Mouse (Mus musculus): ENCODE measurements around the gene Epyc.
"Not testable (repeated sequence)": the region's sequence is repeated elsewhere in the genome, so short reads cannot be mapped to it uniquely, and the experiment has no call there.

The Epyc gene

GRCm38 (mm10) chr10:97714584-97714983 lies 70.7 kb downstream of the Epyc start:
- no peak for DNase-seq (ENCODE audit: low spot score in 2 of 2)

GRCm38 (mm10) chr10:97715289-97715906 lies 71.5 kb downstream of the Epyc start:
- DNase-seq (ENCODE audit: low spot score in 2 of 2), result no peak

DNA sequence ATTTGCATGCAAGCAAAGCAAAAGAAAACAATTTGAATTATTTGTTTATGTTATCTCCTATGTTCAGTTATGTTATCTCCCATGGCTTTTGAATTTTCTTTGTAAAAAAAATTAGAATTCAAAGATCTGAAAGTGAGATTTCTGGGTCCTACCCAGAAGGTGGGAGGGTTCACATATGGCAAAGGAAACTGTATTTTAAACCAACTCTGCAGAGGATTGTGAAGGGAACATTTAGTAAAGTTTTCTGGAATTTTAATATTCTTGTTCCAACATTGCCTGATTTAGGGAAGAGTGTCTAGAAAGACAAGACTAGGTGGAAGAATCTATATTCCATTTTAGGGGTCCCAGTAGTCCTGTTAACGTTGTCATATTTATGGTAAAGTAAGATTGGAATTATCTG lies 73.4 kb downstream of the Epyc start:
- DNase-seq (ENCODE audit: low spot score in 2 of 2), result no peak

DNA sequence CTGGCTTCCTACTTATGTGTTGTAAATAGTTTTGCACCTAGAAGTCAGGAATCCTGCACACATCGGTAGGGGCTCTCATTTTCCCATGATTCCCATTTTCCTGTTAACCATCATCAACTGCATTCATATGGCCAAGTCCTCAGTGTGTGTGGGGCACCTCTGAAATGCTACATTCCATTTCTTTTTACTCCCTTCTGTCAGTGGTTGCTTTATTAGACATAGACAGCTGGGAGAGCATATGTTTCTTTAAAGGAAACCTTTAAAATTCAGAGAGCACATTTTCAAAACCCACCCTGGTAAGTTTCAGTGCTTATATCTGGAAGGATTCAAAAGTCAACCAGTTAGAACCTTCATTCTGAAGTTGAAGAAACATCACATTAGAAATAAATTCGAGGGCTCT lies 74.2 kb downstream of the Epyc start:
- DNase-seq (ENCODE audit: low spot score in 2 of 2), result no peak

GRCm38 (mm10) chr10:97720625-97721024 lies 76.8 kb downstream of the Epyc start:
- no peak for DNase-seq (ENCODE audit: low spot score in 2 of 2)

- DNase-seq (ENCODE audit: low spot score in 2 of 2), result no peak
These were observed 78.8 kb downstream of the Epyc start for GRCm38 (mm10) chr10:97722709-97723108.

- no peak for DNase-seq (ENCODE audit: low spot score in 2 of 2)
These were observed 82.1 kb downstream of the Epyc start for GRCm38 (mm10) chr10:97725929-97726328.

DNA sequence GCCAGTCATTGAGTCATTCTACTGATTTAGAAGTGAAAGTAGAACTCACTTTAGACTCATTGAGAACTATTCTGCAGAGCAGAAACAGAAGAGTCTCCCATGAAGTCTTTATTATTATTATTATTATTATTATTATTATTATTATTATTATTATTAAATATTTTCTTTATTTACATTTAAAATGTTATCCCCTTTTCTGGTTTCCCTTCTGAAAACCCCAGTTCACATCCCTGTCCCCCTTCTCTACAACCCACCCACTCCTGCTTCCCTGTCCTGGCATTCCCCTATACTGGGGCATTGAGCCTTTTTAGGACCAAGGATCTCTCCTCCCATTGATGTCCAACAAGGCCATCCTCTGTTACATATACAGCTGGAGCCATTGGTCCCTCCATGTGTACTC lies 82.8 kb downstream of the Epyc start, which contains the start of gene C030005K15Rik:
Gene C030005K15Rik (minus strand): TSS at position 101 of the 400 bp plus-strand sequence.
- DNase-seq (ENCODE audit: low spot score in 2 of 2), result not testable (repeated sequence)
